Mouse (Mus musculus): ENCODE data around the gene Spred2. TPM values are rescaled to one million over a fixed set of nuclear protein-coding genes. Genes with fewer than 3 reads are reported as not detected.
A peak's percentile ranks its signal among the peaks of the same experiment; 100 is the strongest.

Spred2 gene
- 7.0 and 7.4 TPM in 2 replicates for polyA plus RNA-seq (2015; fragmentation: Nextera tagmentation; extraction: Ambion mirVana)

GRCm38 (mm10) chr11:19923888-19924756 lies at the start of gene Spred2:
Spred2 (plus strand) TSS chr11:19924375.
- under 1% methylated on average over 56 of the region's 57 CpGs for WGBS
- Histone ChIP-seq H3K4me3 (replicated peaks) (peak within 1 kb of the TSS; percentile 96), H3K4me1 (peaks cover 17% of the 10 kb centered on the region), H3K9me3 (no peaks in the 10 kb centered on the region), H3K36me3 (no peaks in the 10 kb centered on the region), H3K27me3 (replicated peaks) (no peaks in the 10 kb centered on the region), H3K4me2 (peak within 1 kb of the TSS; percentile 69), H3K27ac (peak within 1 kb of the TSS; percentile 94), H3K9ac (peak within 1 kb of the TSS; percentile 77)
- peak; percentile 67 for ATAC-seq (ENCODE audit: insufficient read depth, low FRiP score, low read depth)

GRCm38 (mm10) chr11:19875551-19875950 lies 48.6 kb upstream of the Spred2 start:
- H3K27ac ChIP-seq = no peak overlapping the region
- no peak overlapping the region for H3K4me3 ChIP-seq (replicated peaks)
- no peak overlapping the region for H3K9ac ChIP-seq
- no peaks in the 10 kb centered on the region for H3K4me1 ChIP-seq
- no peaks in the 10 kb centered on the region for H3K9me3 ChIP-seq
- H3K36me3 ChIP-seq = no peaks in the 10 kb centered on the region
- WGBS = 62% methylated on average over 12 of the region's 12 CpGs
- no peak overlapping the region for H3K4me2 ChIP-seq
- no peaks in the 10 kb centered on the region for H3K27me3 ChIP-seq (replicated peaks)
- no peak for ATAC-seq (ENCODE audit: insufficient read depth, low FRiP score, low read depth)

GRCm38 (mm10) chr11:19875964-19876363 lies 48.2 kb upstream of the Spred2 start:
- no peaks in the 10 kb centered on the region for H3K9me3 ChIP-seq
- H3K27ac ChIP-seq = no peak overlapping the region
- 78% methylated on average over 5 of the region's 5 CpGs for WGBS
- no peak overlapping the region for H3K4me3 ChIP-seq (replicated peaks)
- no peaks in the 10 kb centered on the region for H3K27me3 ChIP-seq (replicated peaks)
- no peaks in the 10 kb centered on the region for H3K4me1 ChIP-seq
- no peak overlapping the region for H3K9ac ChIP-seq
- no peak for ATAC-seq (ENCODE audit: insufficient read depth, low FRiP score, low read depth)
- H3K4me2 ChIP-seq = no peak overlapping the region
- no peaks in the 10 kb centered on the region for H3K36me3 ChIP-seq

- Histone ChIP-seq H3K4me1 (no peaks in the 10 kb centered on the region), H3K9ac (no peak overlapping the region), H3K27me3 (replicated peaks) (no peaks in the 10 kb centered on the region), H3K9me3 (no peaks in the 10 kb centered on the region), H3K36me3 (no peaks in the 10 kb centered on the region), H3K4me2 (no peak overlapping the region), H3K27ac (no peak overlapping the region), H3K4me3 (replicated peaks) (no peak overlapping the region)
- 56% methylated on average over 4 of the region's 4 CpGs for WGBS
- no peak for ATAC-seq (ENCODE audit: insufficient read depth, low FRiP score, low read depth)
Measured at GRCm38 (mm10) chr11:19877239-19877915, 46.8 kb upstream of the Spred2 start.

GRCm38 (mm10) chr11:19881342-19881741 lies 42.8 kb upstream of the Spred2 start:
- H3K4me3 ChIP-seq (replicated peaks) = no peak overlapping the region
- no peaks in the 10 kb centered on the region for H3K36me3 ChIP-seq
- H3K4me2 ChIP-seq = no peak overlapping the region
- no peaks in the 10 kb centered on the region for H3K4me1 ChIP-seq
- 86% methylated on average over 2 of the region's 2 CpGs for WGBS
- no peak overlapping the region for H3K9ac ChIP-seq
- no peak overlapping the region for H3K27ac ChIP-seq
- no peak for ATAC-seq (ENCODE audit: insufficient read depth, low FRiP score, low read depth)
- no peaks in the 10 kb centered on the region for H3K9me3 ChIP-seq
- no peaks in the 10 kb centered on the region for H3K27me3 ChIP-seq (replicated peaks)

- ATAC-seq (ENCODE audit: insufficient read depth, low FRiP score, low read depth) = no peak
- no peak overlapping the region for H3K4me2 ChIP-seq
- no peaks in the 10 kb centered on the region for H3K4me1 ChIP-seq
- H3K4me3 ChIP-seq (replicated peaks) = no peak overlapping the region
- 39% methylated on average over 6 of the region's 6 CpGs for WGBS
- no peaks in the 10 kb centered on the region for H3K36me3 ChIP-seq
- no peaks in the 10 kb centered on the region for H3K9me3 ChIP-seq
- no peaks in the 10 kb centered on the region for H3K27me3 ChIP-seq (replicated peaks)
- H3K27ac ChIP-seq = no peak overlapping the region
- H3K9ac ChIP-seq = no peak overlapping the region
Measured at GRCm38 (mm10) chr11:19890700-19891406, 33.3 kb upstream of the Spred2 start.

- Histone ChIP-seq H3K9ac (no peak overlapping the region), H3K4me3 (replicated peaks) (no peak overlapping the region), H3K4me1 (no peaks in the 10 kb centered on the region), H3K4me2 (no peak overlapping the region), H3K9me3 (no peaks in the 10 kb centered on the region), H3K27me3 (replicated peaks) (no peaks in the 10 kb centered on the region), H3K27ac (no peak overlapping the region), H3K36me3 (no peaks in the 10 kb centered on the region)
- no peak for ATAC-seq (ENCODE audit: insufficient read depth, low FRiP score, low read depth)
- WGBS = 88% methylated on average over 3 of the region's 3 CpGs
Measured at GRCm38 (mm10) chr11:19893233-19893632, 30.9 kb upstream of the Spred2 start.

- 66% methylated on average over 5 of the region's 5 CpGs for WGBS
- no peaks in the 10 kb centered on the region for H3K9me3 ChIP-seq
Measured at GRCm38 (mm10) chr11:19899621-19900020, 24.6 kb upstream of the Spred2 start.

GRCm38 (mm10) chr11:19900712-19901111 lies 23.5 kb upstream of the Spred2 start:
- Histone ChIP-seq H3K4me3 (replicated peaks) (no peak overlapping the region), H3K36me3 (no peaks in the 10 kb centered on the region), H3K27me3 (replicated peaks) (no peaks in the 10 kb centered on the region), H3K4me2 (no peak overlapping the region), H3K9ac (no peak overlapping the region), H3K4me1 (no peaks in the 10 kb centered on the region), H3K9me3 (no peaks in the 10 kb centered on the region), H3K27ac (no peak overlapping the region)
- WGBS = 80% methylated on average over 4 of the region's 4 CpGs
- no peak for ATAC-seq (ENCODE audit: insufficient read depth, low FRiP score, low read depth)

More at GRCm38 (mm10) chr11:19899621-19900020, 24.6 kb upstream of the Spred2 start:
- Histone ChIP-seq H3K4me2 (no peak overlapping the region), H3K27ac (no peak overlapping the region), H3K4me1 (no peaks in the 10 kb centered on the region), H3K36me3 (no peaks in the 10 kb centered on the region), H3K4me3 (replicated peaks) (no peak overlapping the region), H3K9ac (no peak overlapping the region), H3K27me3 (replicated peaks) (no peaks in the 10 kb centered on the region)
- no peak for ATAC-seq (ENCODE audit: insufficient read depth, low FRiP score, low read depth)

- H3K9ac ChIP-seq = no peak overlapping the region
Measured at GRCm38 (mm10) chr11:19911216-19911615, 13.0 kb upstream of the Spred2 start.

GRCm38 (mm10) chr11:19912179-19912578 lies 12.0 kb upstream of the Spred2 start:
- 0 out of 2 replicates have a peak overlapping the region, but pooled peaks have one; percentile 17 for H3K27ac ChIP-seq
- no peaks in the 10 kb centered on the region for H3K27me3 ChIP-seq (replicated peaks)
- no peak overlapping the region for H3K9ac ChIP-seq
- H3K4me3 ChIP-seq (replicated peaks) = no peak overlapping the region
- H3K9me3 ChIP-seq = no peaks in the 10 kb centered on the region
- 58% methylated on average over 6 of the region's 6 CpGs for WGBS
- no peak overlapping the region for H3K4me2 ChIP-seq
- H3K36me3 ChIP-seq = no peaks in the 10 kb centered on the region
- ATAC-seq (ENCODE audit: insufficient read depth, low FRiP score, low read depth) = peak; percentile 92
- H3K4me1 ChIP-seq = no peaks in the 10 kb centered on the region

More at GRCm38 (mm10) chr11:19911216-19911615, 13.0 kb upstream of the Spred2 start:
- H3K36me3 ChIP-seq = no peaks in the 10 kb centered on the region
- H3K27me3 ChIP-seq (replicated peaks) = no peaks in the 10 kb centered on the region
- ATAC-seq (ENCODE audit: insufficient read depth, low FRiP score, low read depth) = no peak
- WGBS = 89% methylated on average over 3 of the region's 3 CpGs
- H3K9me3 ChIP-seq = no peaks in the 10 kb centered on the region
- H3K4me2 ChIP-seq = no peak overlapping the region
- no peaks in the 10 kb centered on the region for H3K4me1 ChIP-seq
- no peak overlapping the region for H3K4me3 ChIP-seq (replicated peaks)
- H3K27ac ChIP-seq = no peak overlapping the region
